Mouse (Mus musculus) G1E (cell line): ENCODE results near the gene Prkar2b. TPM values are rescaled to one million over a fixed set of nuclear protein-coding genes. Genes with fewer than 3 reads are reported as not detected.

Experiments
- ATAC-seq: 2 replicates; pipeline ENCODE4 v1.8.0; 2016; ENCODE audit warnings: mild to moderate bottlenecking; ENCODE audit not compliant: insufficient number of reproducible peaks, poor library complexity, low FRiP score, severe bottlenecking; ENCODE audit errors: extremely low read depth
- DNase-seq: peaks from one replicate; pipeline ENCODE4 v3.0.0; 2012; ENCODE audit warnings: low spot score
- H3K27me3 ChIP-seq: 2 replicates; pipeline ENCODE4 v1.6.1; 2012; ENCODE audit warnings: mild to moderate bottlenecking, low read length, inconsistent platforms; ENCODE audit not compliant: insufficient read depth
- H3K36me3 ChIP-seq: replicated peaks from 2 replicates; pipeline ENCODE3; 2012; ENCODE audit warnings: mild to moderate bottlenecking, inconsistent platforms
- H3K4me1 ChIP-seq: 2 replicates; pipeline ENCODE4 v1.6.1; 2012; ENCODE audit warnings: low read depth, low read length, inconsistent platforms, mixed read lengths; ENCODE audit not compliant: insufficient read depth
- H3K4me3 ChIP-seq: 2 replicates; pipeline ENCODE4 v1.5.1; 2012; ENCODE audit warnings: low read depth, mild to moderate bottlenecking, inconsistent platforms, low read length, moderate library complexity, mixed read lengths
- H3K9me3 ChIP-seq: replicated peaks from 2 replicates; pipeline ENCODE4 v1.6.1; 2012; ENCODE audit warnings: inconsistent platforms
- CTCF ChIP-seq: IDR thresholded peaks from 2 replicates; pipeline ENCODE4 v1.5.1; 2012; ENCODE audit warnings: low read depth, low read length, inconsistent platforms, mixed read lengths
- GATA1 ChIP-seq: IDR thresholded peaks from 2 replicates; pipeline ENCODE4 v1.6.1; 2012; ENCODE audit warnings: borderline replicate concordance, low read length, inconsistent platforms, mixed read lengths
- GATA2 ChIP-seq: IDR thresholded peaks from 2 replicates; pipeline ENCODE4 v1.6.1; 2012; ENCODE audit warnings: low read depth, low read length, inconsistent platforms, borderline replicate concordance
- POLR2AphosphoS5 ChIP-seq: IDR thresholded peaks from 2 replicates; pipeline ENCODE4 v1.6.1; 2012; ENCODE audit warnings: low read depth, low read length, inconsistent platforms; ENCODE audit not compliant: insufficient replicate concordance
- TAL1 ChIP-seq: conservative IDR thresholded peaks from 2 replicates; pipeline ENCODE4 v1.6.1; 2012; ENCODE audit warnings: low read depth, low read length, inconsistent platforms, mixed read lengths
- polyA plus RNA-seq: library from polyadenylated mRNA; stranded (reverse); fragments of >175 nt; gene quantifications from 2 replicates; pipeline ENCODE4 v1.2.3, GENCODE M21; 2012
- total RNA-seq, 2 experiments: library from RNA; stranded (forward) in 1 of 2; stranded (reverse) in 1 of 2; fragments of 200-1000 nt in 1 of 2; fragments of >200 nt in 1 of 2; fragmentation: Nextera tagmentation in 1 of 2; gene quantifications; 2 replicates each; pipeline ENCODE4 v1.2.3; 2014 to 2017

The Prkar2b gene
- total and polyA plus RNA-seq, 3 experiments = 179 to 849 (median 524) TPM

DNA sequence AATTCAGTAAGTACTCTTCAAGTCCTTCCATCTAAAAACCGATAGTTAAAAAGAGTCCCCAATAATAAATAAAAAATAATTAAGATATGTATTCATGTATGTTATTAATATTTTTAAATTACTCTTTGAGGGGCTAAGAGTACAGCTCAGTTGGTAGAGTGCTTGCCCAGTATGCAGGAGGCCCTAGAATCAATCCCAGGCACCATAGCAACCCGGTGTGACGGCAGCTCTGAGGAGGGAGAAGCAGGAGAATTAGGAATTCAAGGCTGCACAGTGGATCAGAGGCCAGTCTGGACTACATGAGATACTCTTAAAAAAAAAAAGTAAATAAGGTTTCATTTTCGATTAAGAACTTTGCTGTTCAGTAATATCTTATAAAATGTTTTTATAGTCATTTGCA is 53.5 kb downstream of the Prkar2b start:
- peaks cover 6% of the 10 kb centered on the region for H3K9me3 ChIP-seq
- H3K4me1 ChIP-seq = peaks cover 51% of the 10 kb centered on the region
- ATAC-seq (no peak), DNase-seq (no peak)
- H3K27me3 ChIP-seq = no peaks in the 10 kb centered on the region
- H3K36me3 ChIP-seq = peaks cover 62% of the 10 kb centered on the region
- TF ChIP-seq POLR2AphosphoS5 = no peak
- no peak for TF ChIP-seq CTCF
- TF ChIP-seq GATA2 = no peak
- no peak for TF ChIP-seq GATA1
- TF ChIP-seq TAL1 = no peak
- no peak overlapping the region for H3K4me3 ChIP-seq

DNA sequence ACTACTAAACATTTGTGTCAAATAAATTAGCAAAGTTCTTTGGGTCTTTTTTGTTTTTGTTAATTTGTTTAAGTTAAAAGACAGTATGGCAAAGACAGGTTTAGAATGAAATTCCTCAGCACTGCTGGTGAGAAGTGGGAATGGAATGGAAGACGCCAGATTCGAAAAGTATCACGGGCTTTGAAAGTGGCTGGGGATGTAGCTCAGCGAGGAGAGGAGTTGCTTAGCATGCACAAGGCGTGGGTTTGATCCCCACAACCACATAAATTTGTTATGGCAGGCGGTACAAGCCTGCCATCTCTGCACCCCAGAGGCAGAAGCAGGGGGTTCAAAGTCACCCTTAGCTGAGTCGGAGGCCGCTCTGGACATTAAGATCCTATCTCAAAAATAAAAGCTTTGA is 54.1 kb downstream of the Prkar2b start:
- no peak for TF ChIP-seq GATA1
- TF ChIP-seq GATA2 = no peak
- no peak for TF ChIP-seq POLR2AphosphoS5
- no peak for TF ChIP-seq TAL1
- TF ChIP-seq CTCF = no peak
- Histone ChIP-seq H3K4me3 (no peak overlapping the region), H3K36me3 (peaks cover 61% of the 10 kb centered on the region), H3K9me3 (peaks cover 6% of the 10 kb centered on the region), H3K27me3 (no peaks in the 10 kb centered on the region), H3K4me1 (peaks cover 51% of the 10 kb centered on the region)
- ATAC-seq (no peak), DNase-seq (no peak)

- peaks cover 62% of the 10 kb centered on the region for H3K36me3 ChIP-seq
- ATAC-seq = no peak
- no peaks in the 10 kb centered on the region for H3K27me3 ChIP-seq
- DNase-seq = no peak
- no peak overlapping the region for H3K4me3 ChIP-seq
- H3K9me3 ChIP-seq = peaks cover 6% of the 10 kb centered on the region
- TF ChIP-seq CTCF = no peak
- TF ChIP-seq TAL1 = no peak
- TF ChIP-seq POLR2AphosphoS5 = no peak
- no peak for TF ChIP-seq GATA1
- no peak for TF ChIP-seq GATA2
- peaks cover 51% of the 10 kb centered on the region for H3K4me1 ChIP-seq
These were observed 54.6 kb downstream of the Prkar2b start for GRCm38 (mm10) chr12:32006391-32006929.

DNA sequence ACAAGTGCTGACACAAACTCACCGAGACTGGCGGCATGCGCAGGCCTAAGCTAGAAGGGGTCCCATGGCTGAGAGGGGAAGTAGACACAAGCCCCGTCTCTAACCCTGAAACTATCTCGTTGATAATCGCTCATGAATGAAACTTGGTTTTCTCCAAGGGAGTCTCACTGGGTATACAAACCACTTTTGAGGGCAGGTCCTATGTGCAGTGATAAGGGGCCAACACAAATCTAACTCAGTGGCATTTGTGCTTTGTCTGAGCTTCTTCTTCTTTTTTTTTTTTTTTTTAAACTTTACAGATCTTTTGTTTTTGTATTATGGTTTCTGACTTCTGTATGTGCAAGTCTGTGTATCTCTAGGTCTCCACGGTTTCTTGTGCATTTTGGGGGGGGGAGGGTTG is 60.6 kb downstream of the Prkar2b start:
- Histone ChIP-seq H3K4me1 (peaks cover 71% of the 10 kb centered on the region), H3K27me3 (no peaks in the 10 kb centered on the region), H3K9me3 (peaks cover 3% of the 10 kb centered on the region; the same call in 1 of the 2 replicates), H3K4me3 (no peak overlapping the region), H3K36me3 (peaks cover 42% of the 10 kb centered on the region)
- ATAC-seq (peak; percentile 24; the same call in 1 of the 2 replicates), DNase-seq (no peak)
- TF ChIP-seq POLR2AphosphoS5 (no peak), GATA2 (no peak), CTCF (no peak), TAL1 (no peak), GATA1 (no peak)

- H3K27me3 ChIP-seq = no peaks in the 10 kb centered on the region
- ATAC-seq (no peak), DNase-seq (no peak)
- H3K4me3 ChIP-seq = no peak overlapping the region
- peaks cover 46% of the 10 kb centered on the region for H3K36me3 ChIP-seq
- TF ChIP-seq CTCF = no peak
- no peak for TF ChIP-seq GATA1
- no peak for TF ChIP-seq TAL1
- no peak for TF ChIP-seq POLR2AphosphoS5
- no peak for TF ChIP-seq GATA2
- H3K4me1 ChIP-seq = peaks cover 81% of the 10 kb centered on the region
- H3K9me3 ChIP-seq = no peaks in the 10 kb centered on the region
These were observed 62.4 kb downstream of the Prkar2b start for GRCm38 (mm10) chr12:31998706-31999105.

GRCm38 (mm10) chr12:31997328-31997878 is 63.7 kb downstream of the Prkar2b start:
- Histone ChIP-seq H3K27me3 (no peaks in the 10 kb centered on the region), H3K4me3 (no peak overlapping the region; the same call in 1 of the 2 replicates), H3K4me1 (peaks cover 82% of the 10 kb centered on the region), H3K9me3 (no peaks in the 10 kb centered on the region), H3K36me3 (peaks cover 58% of the 10 kb centered on the region)
- ATAC-seq (no peak), DNase-seq (no peak)
- TF ChIP-seq TAL1 (no peak), GATA2 (no peak), GATA1 (no peak), CTCF (no peak), POLR2AphosphoS5 (no peak)
